Mouse (Mus musculus) midbrain, embryonic 15.5 days (tissue): Measurements from ENCODE around the gene Enox1. TPM values are rescaled to one million over a fixed set of nuclear protein-coding genes. Genes with fewer than 3 reads are reported as not detected.

Experiments
- ATAC-seq: fragments of 200-750 bp; cut with Nextera tagmentation; replicated peaks from 2 replicates; pipeline ENCODE4 v1.8.0; 2017; ENCODE audit warnings: moderate TSS enrichment
- H3K27ac ChIP-seq: fragments of 300-500 bp; sonication (generic); 2 replicates; pipeline ENCODE4 v1.5.1; 2015; ENCODE audit warnings: mild to moderate bottlenecking, inconsistent platforms
- H3K27me3 ChIP-seq: fragments of 300-500 bp; sonication (generic); replicated peaks from 2 replicates; pipeline ENCODE4 v1.6.1; 2015; ENCODE audit warnings: inconsistent platforms
- H3K36me3 ChIP-seq: fragments of 300-500 bp; sonication (generic); replicated peaks from 2 replicates; pipeline ENCODE4 v1.6.1; 2015; ENCODE audit warnings: inconsistent platforms
- H3K4me1 ChIP-seq: fragments of 300-500 bp; sonication (generic); 2 replicates; pipeline ENCODE4 v1.6.1; 2015; ENCODE audit warnings: inconsistent platforms
- H3K4me2 ChIP-seq: fragments of 300-500 bp; sonication (generic); 2 replicates; pipeline ENCODE4 v1.6.1; 2015; ENCODE audit warnings: inconsistent platforms, mild to moderate bottlenecking, moderate library complexity
- H3K4me3 ChIP-seq: fragments of 300-500 bp; sonication (generic); 2 replicates; pipeline ENCODE4 v1.5.1; 2015; ENCODE audit warnings: mild to moderate bottlenecking, inconsistent platforms
- H3K9ac ChIP-seq: fragments of 300-500 bp; sonication (generic); 2 replicates; pipeline ENCODE4 v1.6.1; 2015; ENCODE audit warnings: mild to moderate bottlenecking, inconsistent platforms
- H3K9me3 ChIP-seq: fragments of 300-500 bp; sonication (generic); 2 replicates; pipeline ENCODE4 v1.6.1; 2016; ENCODE audit warnings: inconsistent platforms
- WGBS: fragments of 180-500 bp; shearing (Covaris S2); methylation state at CpG from one replicate; pipeline ENCODE4 v1.1.7; 2015; ENCODE audit warnings: mixed read lengths; 5-methylcytosine and 5-hydroxymethylcytosine counted together
- polyA plus RNA-seq: library from polyadenylated mRNA; unstranded; fragments of >200 nt; fragmentation: Nextera tagmentation; extraction: Ambion mirVana; gene quantifications from 2 replicates; pipeline ENCODE4 v1.2.1, GENCODE M21; 2015

Enox1 gene
- polyA plus RNA-seq, 1 experiment from 2014 or later: 47.6 TPM

- no peaks in the 10 kb centered on the region for H3K9me3 ChIP-seq
- H3K4me1 ChIP-seq: no peaks in the 10 kb centered on the region
- H3K4me2 ChIP-seq: no peak overlapping the region
- no peaks in the 10 kb centered on the region for H3K27me3 ChIP-seq
- ATAC-seq: no peak
- no peak overlapping the region for H3K9ac ChIP-seq
- 87% methylated on average over 6 of the region's 6 CpGs for WGBS
- H3K36me3 ChIP-seq: no peaks in the 10 kb centered on the region
- H3K27ac ChIP-seq: no peak overlapping the region
- no peak overlapping the region for H3K4me3 ChIP-seq
These were observed 285.0 kb downstream of the Enox1 start for GRCm38 (mm10) chr14:77441541-77441940.

- no peaks in the 10 kb centered on the region for H3K27me3 ChIP-seq
These were observed 291.4 kb downstream of the Enox1 start for GRCm38 (mm10) chr14:77448001-77448400.

DNA sequence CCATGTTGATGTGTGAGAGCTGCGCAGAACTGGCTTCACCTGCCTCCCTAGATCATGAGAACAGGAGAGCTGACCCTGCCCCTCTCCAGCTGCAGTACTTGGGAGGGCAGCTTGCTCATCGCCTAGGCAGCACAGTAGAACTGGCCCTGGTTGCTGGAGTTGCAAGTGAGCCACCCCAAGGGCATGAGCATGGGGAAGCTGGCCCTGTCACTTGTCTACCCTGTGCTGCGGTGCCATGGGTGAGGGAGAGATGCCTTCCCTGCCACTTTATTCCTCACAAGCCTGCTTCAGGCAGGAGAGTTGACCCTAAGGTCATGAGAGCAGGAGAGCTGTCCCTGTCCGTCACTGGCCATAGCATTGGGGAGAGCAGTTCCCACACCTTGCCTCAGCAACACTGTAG lies 295.4 kb downstream of the Enox1 start:
- no peak for ATAC-seq
- 91% methylated on average over 4 of the region's 4 CpGs for WGBS
- no peaks in the 10 kb centered on the region for H3K9me3 ChIP-seq

More at GRCm38 (mm10) chr14:77448001-77448400, 291.4 kb downstream of the Enox1 start:
- Histone ChIP-seq H3K4me2 (no peak overlapping the region), H3K27ac (no peak overlapping the region), H3K4me3 (no peak overlapping the region), H3K9ac (no peak overlapping the region), H3K4me1 (no peaks in the 10 kb centered on the region), H3K9me3 (no peaks in the 10 kb centered on the region), H3K36me3 (no peaks in the 10 kb centered on the region)
- ATAC-seq: no peak
- WGBS: 84% methylated on average over 4 of the region's 4 CpGs

DNA sequence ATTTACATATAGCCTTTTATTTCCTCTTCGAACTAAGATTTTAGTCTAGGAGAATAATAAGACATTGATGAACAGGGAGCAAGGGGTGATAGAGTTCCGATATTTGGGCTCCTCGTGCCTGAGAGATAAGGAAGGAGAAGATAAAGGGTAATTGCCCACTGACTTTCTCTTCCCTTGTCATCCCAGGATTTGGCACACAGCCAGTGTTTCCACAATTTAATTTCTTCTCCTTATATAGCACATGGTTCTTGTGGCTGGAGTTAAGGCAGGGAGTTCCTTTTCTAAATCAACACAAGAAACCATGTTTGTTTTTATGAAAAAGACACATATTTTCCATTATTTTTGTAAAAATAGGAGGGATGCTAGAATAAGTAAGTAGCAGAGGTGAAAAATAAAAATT lies 299.5 kb downstream of the Enox1 start:
- Histone ChIP-seq H3K27ac (no peak overlapping the region), H3K36me3 (no peaks in the 10 kb centered on the region), H3K4me2 (no peak overlapping the region), H3K4me1 (no peaks in the 10 kb centered on the region), H3K9ac (no peak overlapping the region), H3K27me3 (no peaks in the 10 kb centered on the region), H3K9me3 (no peaks in the 10 kb centered on the region), H3K4me3 (no peak overlapping the region)
- WGBS: 61% methylated on average over 3 of the region's 3 CpGs
- no peak for ATAC-seq

More for the DNA sequence above, 295.4 kb downstream of the Enox1 start:
- no peaks in the 10 kb centered on the region for H3K27me3 ChIP-seq
- H3K4me1 ChIP-seq: no peaks in the 10 kb centered on the region
- no peak overlapping the region for H3K4me3 ChIP-seq
- no peak overlapping the region for H3K27ac ChIP-seq
- H3K9ac ChIP-seq: no peak overlapping the region
- H3K4me2 ChIP-seq: no peak overlapping the region
- H3K36me3 ChIP-seq: no peaks in the 10 kb centered on the region

- ATAC-seq: no peak
- no peak overlapping the region for H3K4me2 ChIP-seq
- WGBS: 68% methylated on average over 7 of the region's 7 CpGs
- H3K36me3 ChIP-seq: no peaks in the 10 kb centered on the region
- no peak overlapping the region for H3K4me3 ChIP-seq
- H3K9me3 ChIP-seq: no peaks in the 10 kb centered on the region
- no peak overlapping the region for H3K27ac ChIP-seq
- H3K9ac ChIP-seq: no peak overlapping the region
- no peaks in the 10 kb centered on the region for H3K27me3 ChIP-seq
- H3K4me1 ChIP-seq: no peaks in the 10 kb centered on the region
These were observed 300.3 kb downstream of the Enox1 start for GRCm38 (mm10) chr14:77456876-77457275.

DNA sequence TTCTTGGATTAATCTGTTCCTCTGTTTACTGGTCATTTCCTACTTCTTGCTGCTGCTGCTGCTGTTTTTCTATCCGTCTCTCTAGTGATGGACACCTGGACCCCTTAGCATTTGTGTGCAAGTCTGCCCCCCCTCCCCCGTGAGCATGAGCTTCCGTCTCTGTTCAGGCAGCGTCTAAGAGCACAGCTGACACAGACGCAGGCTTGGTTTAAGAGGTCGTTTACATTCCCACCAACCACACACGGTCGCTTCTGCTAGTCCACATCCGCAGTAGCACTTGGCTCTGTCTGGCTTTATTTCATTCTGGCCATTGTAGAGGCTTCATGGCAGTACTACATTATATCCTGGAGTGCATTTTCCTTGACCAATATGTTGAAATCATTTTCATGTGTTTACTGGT lies 301.7 kb downstream of the Enox1 start:
- Histone ChIP-seq H3K9ac (no peak overlapping the region), H3K4me1 (no peaks in the 10 kb centered on the region), H3K4me2 (no peak overlapping the region), H3K9me3 (no peaks in the 10 kb centered on the region), H3K4me3 (no peak overlapping the region), H3K27ac (0 out of 2 replicates have a peak overlapping the region, but pooled peaks have one; percentile 15), H3K27me3 (no peaks in the 10 kb centered on the region), H3K36me3 (no peaks in the 10 kb centered on the region)
- WGBS: 27% methylated on average over 9 of the region's 9 CpGs
- ATAC-seq: no peak

DNA sequence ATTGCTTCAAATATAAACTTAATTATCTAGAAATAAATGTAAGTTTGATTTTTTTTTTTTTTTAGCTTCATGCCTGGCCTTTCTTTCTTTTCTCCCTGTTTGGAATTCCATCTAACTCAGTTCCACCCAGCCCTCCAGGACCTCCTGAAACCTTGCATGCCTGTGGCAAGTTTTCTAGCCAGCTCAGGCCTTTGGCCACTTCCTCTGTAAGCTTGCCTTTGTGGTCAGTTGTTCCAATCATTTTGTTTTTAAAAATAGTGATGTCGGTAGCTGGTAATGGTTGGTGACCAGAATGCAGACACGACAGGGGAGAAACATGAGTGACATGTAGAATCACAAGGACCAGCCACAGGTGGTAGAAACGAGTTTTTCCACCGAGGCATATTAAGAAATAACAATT lies 307.4 kb downstream of the Enox1 start:
- Histone ChIP-seq H3K36me3 (no peaks in the 10 kb centered on the region), H3K4me1 (no peaks in the 10 kb centered on the region), H3K9ac (no peak overlapping the region), H3K4me3 (no peak overlapping the region), H3K9me3 (no peaks in the 10 kb centered on the region), H3K27me3 (no peaks in the 10 kb centered on the region), H3K4me2 (no peak overlapping the region), H3K27ac (no peak overlapping the region)
- 86% methylated on average over 4 of the region's 4 CpGs for WGBS
- no peak for ATAC-seq

DNA sequence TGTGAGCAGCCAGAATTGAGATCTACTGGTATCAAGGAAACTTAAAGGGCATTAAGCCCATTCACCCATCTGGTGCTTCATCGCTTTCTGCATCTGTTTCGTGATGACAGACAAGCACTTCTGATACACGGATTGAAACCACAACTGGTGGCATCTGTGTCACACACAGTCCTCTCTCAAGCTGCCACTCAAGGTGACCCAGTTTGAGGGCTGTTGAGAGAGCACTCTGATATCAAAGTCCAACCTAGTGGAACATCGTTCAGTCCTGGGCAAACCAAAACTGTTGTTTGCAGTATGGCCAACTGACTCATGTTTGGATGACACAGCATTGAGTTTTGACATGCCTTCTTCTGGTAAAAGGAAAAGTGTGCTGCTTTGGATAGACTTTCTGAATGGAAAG lies 308.2 kb downstream of the Enox1 start:
- Histone ChIP-seq H3K27me3 (no peaks in the 10 kb centered on the region), H3K4me1 (no peaks in the 10 kb centered on the region), H3K4me3 (no peak overlapping the region), H3K27ac (no peak overlapping the region), H3K9me3 (no peaks in the 10 kb centered on the region), H3K9ac (no peak overlapping the region), H3K4me2 (no peak overlapping the region), H3K36me3 (no peaks in the 10 kb centered on the region)
- WGBS: 88% methylated on average over 4 of the region's 4 CpGs
- ATAC-seq: no peak

DNA sequence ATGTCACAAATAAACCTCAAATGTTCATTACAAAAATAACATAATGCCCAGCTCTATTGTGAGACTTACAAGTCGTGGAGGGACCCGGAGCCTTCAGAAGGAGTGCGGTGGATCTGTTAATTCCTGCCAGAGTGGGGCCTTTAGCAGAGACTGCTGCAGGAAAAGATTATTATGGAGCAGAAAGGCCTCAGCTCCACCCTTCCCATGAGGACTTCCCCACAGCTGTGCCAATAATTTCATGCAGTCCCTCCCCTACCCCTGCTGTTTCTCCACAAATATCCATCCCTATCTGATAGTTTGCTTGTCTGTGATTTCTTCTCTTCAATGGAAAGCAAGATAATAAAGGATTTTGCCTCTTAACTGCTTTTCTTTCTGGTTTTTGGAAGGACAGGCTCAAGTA lies 314.0 kb downstream of the Enox1 start:
- no peaks in the 10 kb centered on the region for H3K9me3 ChIP-seq
- WGBS: 33% methylated on average over 3 of the region's 3 CpGs
- peaks cover 9% of the 10 kb centered on the region for H3K4me1 ChIP-seq
- no peak overlapping the region for H3K9ac ChIP-seq
- H3K27ac ChIP-seq: no peak overlapping the region
- H3K4me3 ChIP-seq: no peak overlapping the region
- H3K4me2 ChIP-seq: no peak overlapping the region
- H3K27me3 ChIP-seq: no peaks in the 10 kb centered on the region
- no peak for ATAC-seq
- no peaks in the 10 kb centered on the region for H3K36me3 ChIP-seq

- H3K4me2 ChIP-seq: no peak overlapping the region
- H3K9me3 ChIP-seq: no peaks in the 10 kb centered on the region
- WGBS: 87% methylated on average over 4 of the region's 4 CpGs
- no peak for ATAC-seq
- H3K9ac ChIP-seq: no peak overlapping the region
- no peak overlapping the region for H3K27ac ChIP-seq
- H3K4me3 ChIP-seq: no peak overlapping the region
- H3K36me3 ChIP-seq: no peaks in the 10 kb centered on the region
- H3K27me3 ChIP-seq: no peaks in the 10 kb centered on the region
- H3K4me1 ChIP-seq: peaks cover 12% of the 10 kb centered on the region
These were observed 316.9 kb downstream of the Enox1 start for GRCm38 (mm10) chr14:77473501-77473900.

- no peak overlapping the region for H3K4me3 ChIP-seq
- H3K4me2 ChIP-seq: no peak overlapping the region
- 0 out of 2 replicates have a peak, but pooled peaks have one; percentile 25 for ATAC-seq
- 60% methylated on average over 5 of the region's 5 CpGs for WGBS
- H3K9ac ChIP-seq: no peak overlapping the region
- no peaks in the 10 kb centered on the region for H3K27me3 ChIP-seq
- H3K4me1 ChIP-seq: peaks cover 12% of the 10 kb centered on the region
- no peak overlapping the region for H3K27ac ChIP-seq
- no peaks in the 10 kb centered on the region for H3K36me3 ChIP-seq
- no peaks in the 10 kb centered on the region for H3K9me3 ChIP-seq
These were observed 317.5 kb downstream of the Enox1 start for GRCm38 (mm10) chr14:77474026-77474425.

- peaks cover 10% of the 10 kb centered on the region for H3K4me1 ChIP-seq
- H3K9ac ChIP-seq: no peak overlapping the region
- no peak overlapping the region for H3K27ac ChIP-seq
- WGBS: 75% methylated on average over 11 of the region's 11 CpGs
- H3K27me3 ChIP-seq: no peaks in the 10 kb centered on the region
- H3K4me3 ChIP-seq: no peak overlapping the region
- H3K4me2 ChIP-seq: no peak overlapping the region
- H3K9me3 ChIP-seq: no peaks in the 10 kb centered on the region
- no peaks in the 10 kb centered on the region for H3K36me3 ChIP-seq
- ATAC-seq: no peak
These were observed 318.7 kb downstream of the Enox1 start for GRCm38 (mm10) chr14:77475134-77475820.

DNA sequence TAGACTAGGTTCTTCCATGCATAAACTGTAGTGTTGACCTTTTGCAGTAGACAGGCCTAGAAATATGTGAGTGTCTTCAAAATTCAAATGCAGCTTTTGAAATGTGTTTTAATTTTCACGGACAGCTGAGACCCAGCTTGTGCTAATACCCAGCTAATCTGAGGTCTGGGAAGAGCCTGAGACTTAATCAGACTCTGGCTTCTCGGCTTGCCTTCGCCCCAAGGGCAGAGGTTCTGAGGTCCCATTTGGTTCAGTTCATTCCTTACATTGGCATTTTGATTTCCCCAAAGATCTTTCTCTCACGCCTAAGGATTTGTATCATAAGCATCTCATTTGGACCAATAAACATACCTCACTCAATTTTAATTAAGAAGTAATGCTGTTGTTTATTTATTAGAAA lies 321.1 kb downstream of the Enox1 start:
- WGBS: 45% methylated on average over 4 of the region's 4 CpGs
- H3K4me1 ChIP-seq: peaks cover 3% of the 10 kb centered on the region; the same call in 1 of the 2 replicates
- H3K9ac ChIP-seq: no peak overlapping the region
- no peaks in the 10 kb centered on the region for H3K27me3 ChIP-seq
- H3K4me3 ChIP-seq: no peak overlapping the region
- H3K27ac ChIP-seq: no peak overlapping the region
- H3K4me2 ChIP-seq: no peak overlapping the region
- ATAC-seq: no peak
- no peaks in the 10 kb centered on the region for H3K36me3 ChIP-seq
- H3K9me3 ChIP-seq: no peaks in the 10 kb centered on the region
